Mouse (Mus musculus): ENCODE data around the gene Tcf3.

The Tcf3 gene

DNA sequence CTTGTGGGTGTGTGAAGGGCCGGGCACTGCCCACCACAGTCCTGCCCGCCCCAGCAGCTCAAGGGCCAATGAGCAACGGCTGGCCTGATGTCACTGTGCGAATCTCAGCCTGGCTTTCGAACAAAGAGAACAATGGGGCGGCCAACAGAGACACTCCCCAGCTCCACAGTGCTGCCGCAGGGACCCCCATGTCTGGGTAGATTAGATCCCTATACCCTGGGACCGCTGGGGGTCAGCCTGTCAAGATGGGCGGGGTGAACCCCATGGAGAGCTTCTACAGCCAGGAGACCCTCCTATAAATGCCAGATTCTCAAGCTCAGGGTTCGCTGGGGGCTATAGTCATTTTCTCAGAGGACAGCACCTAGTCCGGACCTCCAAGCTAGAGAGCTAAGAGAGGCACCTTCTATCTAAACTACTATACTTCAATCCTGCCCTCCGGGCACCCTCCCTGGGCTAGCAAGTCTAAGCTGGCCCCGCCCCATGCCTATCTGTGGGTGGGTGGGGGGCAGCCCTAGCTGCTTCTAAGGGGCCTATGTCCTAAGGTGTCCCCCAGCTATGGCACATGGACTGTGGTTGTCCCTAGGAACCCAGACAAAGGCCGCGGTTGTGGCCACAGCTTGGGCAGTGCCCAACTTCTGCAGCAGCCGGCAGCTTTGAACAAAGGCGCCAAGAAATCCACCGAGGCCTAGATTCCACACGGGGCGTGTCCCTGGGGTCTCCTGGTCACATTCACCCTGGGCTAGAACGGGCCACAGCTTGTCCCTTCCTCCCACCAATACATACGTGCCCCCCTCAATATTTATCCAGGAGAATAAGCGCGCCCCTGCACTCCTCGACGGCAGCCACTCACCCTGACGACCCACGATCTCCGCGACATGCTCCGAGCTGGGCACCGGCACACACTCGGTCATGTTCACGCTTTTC is 47.4 kb downstream of the Tcf3 start:
- no peak for DNase-seq (ENCODE audit: low read depth)

DNA sequence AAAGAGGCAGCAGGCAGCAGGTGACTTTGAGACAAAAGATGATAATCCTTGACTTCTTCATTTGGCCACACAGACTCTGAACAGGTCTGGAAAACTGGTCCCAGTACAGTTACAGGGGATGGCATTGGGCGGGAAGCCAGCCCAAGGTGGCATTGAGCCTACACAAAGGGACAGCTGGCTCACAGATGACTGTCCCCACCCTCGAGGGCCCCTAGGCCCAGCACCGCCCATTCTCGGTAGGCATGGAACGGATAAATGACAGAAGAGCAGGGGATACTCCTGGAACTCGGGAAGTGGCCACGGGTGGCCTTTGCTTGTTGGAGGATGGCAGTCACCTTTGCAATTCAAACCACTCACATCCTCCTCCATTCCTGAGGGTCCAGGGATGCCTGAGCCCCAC is 48.1 kb downstream of the Tcf3 start:
- no peak for DNase-seq (ENCODE audit: low read depth)

DNA sequence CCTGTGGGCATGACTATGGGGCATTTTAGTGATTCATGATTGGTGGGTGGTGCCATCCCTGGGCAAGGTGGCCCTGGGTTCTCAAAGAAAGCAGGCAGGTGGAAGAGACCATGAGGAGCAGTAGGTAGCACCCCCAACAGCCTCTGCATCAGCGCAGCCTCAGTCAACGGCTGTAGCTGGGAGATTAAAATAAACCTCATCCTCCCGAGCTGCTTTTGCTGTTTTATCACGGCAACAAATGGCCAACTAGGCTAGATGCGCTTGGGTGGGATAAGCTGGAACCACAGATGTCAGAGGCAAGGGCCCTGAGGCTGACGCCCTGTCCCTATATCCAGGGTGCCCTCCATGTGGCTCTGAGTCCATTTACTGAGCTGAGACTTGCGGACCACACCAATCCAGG is 48.7 kb downstream of the Tcf3 start:
- peak; percentile 72 for DNase-seq (ENCODE audit: low read depth)

DNA sequence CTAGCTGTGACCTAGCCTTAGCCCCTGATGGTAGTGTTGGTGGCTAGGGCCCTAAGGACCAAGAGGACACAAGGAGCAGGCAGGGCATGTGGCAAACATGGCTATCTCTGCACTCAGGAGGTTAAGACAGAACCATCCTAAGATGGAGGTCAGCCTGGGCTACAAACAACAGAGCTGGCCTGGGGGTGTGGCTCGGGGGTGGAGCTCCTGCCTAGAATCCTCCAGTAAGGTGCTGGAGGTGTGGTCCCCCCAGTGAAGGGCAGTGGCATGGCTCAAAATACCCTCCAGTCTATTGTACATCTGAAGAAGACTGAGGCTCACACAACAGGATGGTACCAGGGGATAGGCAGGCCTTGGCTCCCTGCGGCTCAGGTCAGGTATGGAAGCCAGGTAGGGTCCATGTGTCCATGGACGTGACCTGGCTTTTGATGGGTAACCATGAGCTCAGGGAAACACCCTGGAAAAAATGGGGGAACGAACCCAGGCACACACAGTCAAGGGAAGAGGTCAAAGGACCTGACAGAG is 49.3 kb downstream of the Tcf3 start:
- DNase-seq (ENCODE audit: low read depth): no peak

- DNase-seq (ENCODE audit: low read depth): no peak
Observed at GRCm38 (mm10) chr10:80383431-80383830, 50.0 kb downstream of the Tcf3 start.

GRCm38 (mm10) chr10:80382641-80383365 is 50.6 kb downstream of the Tcf3 start:
- no peak for DNase-seq (ENCODE audit: low read depth)

DNA sequence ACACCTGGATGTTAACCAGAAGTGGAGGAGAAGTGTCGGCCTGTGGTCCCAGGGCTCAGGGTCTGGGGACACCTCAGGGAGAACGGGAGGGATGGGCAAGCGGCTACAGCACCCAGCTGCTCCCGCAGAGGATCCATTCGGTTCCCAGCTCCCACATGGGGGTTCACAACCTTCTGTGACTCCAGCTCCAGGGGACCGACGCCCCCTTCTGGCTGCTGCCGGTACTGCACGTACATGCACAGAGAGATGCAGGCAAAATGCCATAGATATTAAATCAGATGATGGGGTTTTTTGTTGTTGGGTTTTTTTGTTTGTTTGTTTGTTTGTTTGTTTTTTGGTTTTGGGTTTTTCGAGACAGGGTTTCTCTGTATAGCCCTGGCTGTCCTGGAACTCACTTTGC is 55.7 kb downstream of the Tcf3 start:
- DNase-seq (ENCODE audit: low read depth): no peak

DNA sequence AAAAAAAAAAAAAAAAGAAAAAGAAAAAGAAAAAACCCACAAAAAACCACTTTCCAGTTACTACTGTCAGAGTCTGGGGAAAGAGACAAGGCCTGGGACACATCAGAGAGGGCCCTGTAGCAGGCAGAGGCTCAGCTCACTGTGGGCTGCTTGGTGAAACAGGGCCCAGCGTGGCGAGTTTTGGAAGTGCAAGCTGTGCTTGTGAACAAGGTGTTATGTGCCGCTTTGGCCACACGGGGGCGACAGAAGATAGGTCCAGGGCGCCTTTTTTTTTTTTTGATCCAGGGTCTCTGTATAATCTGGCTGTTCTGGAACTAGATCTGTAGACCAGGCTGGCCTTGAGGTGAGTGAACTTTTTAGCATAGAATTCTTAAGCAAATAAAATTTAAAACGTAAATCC is 57.3 kb downstream of the Tcf3 start:
- peak; percentile 89 for DNase-seq (ENCODE audit: low read depth)

GRCm38 (mm10) chr10:80374063-80374462 is 59.4 kb downstream of the Tcf3 start:
- DNase-seq (ENCODE audit: low read depth): peak; percentile 68

DNA sequence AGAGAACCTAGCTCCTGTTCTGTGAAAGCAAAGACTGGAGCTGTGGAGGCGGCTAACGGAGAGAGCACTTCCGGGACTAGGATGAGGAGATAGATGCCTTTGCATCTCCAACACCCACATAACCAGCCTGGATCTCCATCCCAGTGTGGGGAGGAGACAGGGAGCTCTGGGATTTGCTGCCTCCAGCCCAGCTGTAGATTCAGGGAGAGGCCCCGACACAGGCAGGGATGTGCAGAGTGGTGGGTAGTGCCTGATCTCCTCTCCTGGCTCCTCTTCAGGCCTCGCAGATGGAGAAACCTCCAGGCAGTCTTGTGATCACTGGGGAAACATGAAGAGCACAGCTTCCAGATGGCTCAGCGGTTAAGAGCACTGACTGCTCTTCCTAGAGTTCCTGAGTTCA is 60.7 kb downstream of the Tcf3 start:
- DNase-seq (ENCODE audit: low read depth): no peak

DNA sequence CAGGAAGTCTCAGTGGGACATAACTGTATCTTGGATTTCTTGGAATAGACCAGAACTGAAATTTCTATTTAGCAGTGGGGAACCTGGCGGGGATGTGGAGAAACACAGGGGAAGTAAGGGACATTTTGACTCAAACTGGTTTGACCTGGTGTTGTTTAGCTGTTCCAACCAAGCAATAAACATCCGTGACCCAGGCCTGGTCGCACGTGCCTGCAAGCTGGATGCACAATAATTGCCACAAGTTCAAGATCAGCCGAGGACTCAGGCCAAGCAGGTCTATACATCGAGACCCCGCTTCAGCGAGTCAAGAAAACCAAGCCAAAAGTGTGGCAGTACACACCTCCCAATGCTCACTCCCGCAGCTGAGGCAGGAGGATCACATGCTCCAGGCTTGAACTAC is 61.5 kb downstream of the Tcf3 start:
- DNase-seq (ENCODE audit: low read depth): no peak

DNA sequence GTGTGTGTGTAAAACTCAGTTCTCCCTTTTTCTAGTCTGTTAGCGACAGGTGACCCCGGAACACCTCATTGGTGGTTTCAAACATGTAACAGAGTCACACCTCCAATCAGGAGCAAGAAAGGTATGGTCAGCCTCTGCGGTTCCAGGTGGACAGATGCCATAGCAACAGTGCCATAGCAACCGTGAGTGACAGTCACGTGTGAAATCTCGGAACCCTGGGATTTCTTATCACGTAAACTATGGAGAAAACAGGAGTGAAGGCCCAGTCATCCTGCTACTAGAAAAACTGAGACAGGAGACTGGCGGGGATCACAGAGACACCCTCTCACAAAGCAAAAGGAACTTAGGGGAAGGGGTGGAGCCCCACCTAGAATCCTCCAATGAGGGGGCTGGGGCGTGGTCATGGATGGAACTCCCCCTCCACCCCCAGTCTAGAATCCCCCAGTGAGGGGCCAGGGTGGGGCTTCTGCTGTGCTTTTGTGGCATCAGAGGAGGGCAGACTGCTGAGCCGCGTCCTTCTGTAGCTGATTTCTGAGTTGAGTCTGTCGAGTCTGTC is 62.0 kb downstream of the Tcf3 start:
- no peak for DNase-seq (ENCODE audit: low read depth)

GRCm38 (mm10) chr10:80369995-80370747 is 63.3 kb downstream of the Tcf3 start:
- DNase-seq (ENCODE audit: low read depth): no peak

DNA sequence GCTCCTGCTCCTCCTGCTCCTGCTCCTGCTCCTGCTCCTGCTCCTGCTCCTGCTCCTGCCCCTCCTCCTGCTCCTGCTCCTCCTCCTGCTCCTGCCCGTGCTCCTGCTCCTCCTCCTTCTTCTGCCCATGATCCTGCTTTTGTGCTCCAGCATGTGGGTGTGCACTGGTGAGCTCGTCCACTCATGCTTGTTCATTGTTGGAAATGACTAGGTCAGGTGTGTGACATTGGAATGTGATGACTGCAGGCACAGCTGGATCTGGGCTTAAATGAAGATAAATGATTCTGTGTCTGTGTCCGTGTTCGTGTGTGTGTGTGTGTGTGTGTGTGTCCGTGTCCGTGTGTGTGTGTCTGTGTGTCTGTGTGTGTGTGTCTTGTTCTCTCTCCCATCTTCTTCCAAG is 65.1 kb downstream of the Tcf3 start:
- DNase-seq (ENCODE audit: low read depth): no peak

DNA sequence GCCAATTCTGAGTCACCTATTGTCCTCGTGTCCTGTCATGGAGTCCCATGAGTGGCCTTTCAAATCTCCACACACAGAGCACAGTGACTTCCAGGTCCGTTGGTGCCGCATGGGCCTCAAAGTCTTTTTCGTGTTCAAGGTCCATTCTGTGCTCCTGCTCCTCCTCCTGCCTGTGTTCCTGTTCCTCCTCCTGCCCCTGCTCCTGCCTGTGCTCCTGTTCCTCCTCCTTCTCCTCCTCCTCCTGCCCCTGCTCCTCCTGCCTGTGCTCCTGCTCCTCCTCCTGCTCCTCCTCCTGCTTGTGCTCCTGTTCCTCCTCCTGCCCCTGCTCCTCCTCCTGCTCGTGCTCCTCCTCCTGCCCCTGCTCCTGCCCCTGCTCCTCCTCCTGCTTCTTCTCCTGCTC is 65.5 kb downstream of the Tcf3 start:
- no peak for DNase-seq (ENCODE audit: low read depth)

DNA sequence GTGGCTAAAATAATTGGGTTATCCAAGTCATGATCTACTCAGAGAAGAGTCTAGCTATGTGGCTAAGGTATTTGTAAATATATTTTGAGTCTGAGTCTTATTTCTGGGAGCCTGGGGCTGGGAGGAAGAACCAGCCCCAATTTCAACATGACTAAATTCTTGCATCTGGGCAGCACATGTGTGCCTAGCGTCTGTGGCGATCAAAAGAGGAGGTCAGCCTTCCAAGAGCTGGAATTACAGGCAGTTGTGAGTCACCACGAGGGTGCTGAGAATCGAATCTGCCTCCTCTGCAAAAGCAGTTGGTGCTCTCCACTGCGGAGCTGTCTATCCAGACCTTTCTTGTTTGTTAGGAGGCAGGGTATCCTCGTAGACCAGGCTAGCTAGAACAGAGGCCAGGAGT is 67.7 kb downstream of the Tcf3 start:
- no peak for DNase-seq (ENCODE audit: low read depth)

DNA sequence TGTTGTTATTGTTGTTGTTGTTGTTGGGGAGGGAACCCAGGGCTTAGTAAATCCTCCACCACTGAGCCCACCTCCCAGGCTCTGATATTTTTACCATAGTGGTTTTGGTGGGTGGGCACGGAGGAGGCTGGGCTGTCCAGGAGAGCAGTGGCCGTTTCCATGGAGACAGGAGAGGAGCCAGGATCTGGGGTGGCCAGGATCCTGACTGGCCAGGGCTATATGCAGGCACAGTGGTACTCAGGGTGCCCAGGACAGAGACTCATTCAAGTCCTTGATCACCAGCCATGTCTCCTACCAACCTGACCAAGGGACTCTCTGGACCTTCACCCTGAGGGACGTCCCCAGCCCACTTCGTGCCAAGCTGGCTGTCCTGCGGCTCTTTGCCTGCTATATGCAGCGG is 69.7 kb downstream of the Tcf3 start:
- no peak for DNase-seq (ENCODE audit: low read depth)

All from c-Kit-positive CD71-positive TER-119-negative erythroid progenitor cells, embryonic 14.5 days (primary cell).